Mouse (Mus musculus) pancreas, adult 10 weeks (tissue): Measurements from ENCODE around the gene Prdm12. TPM values are rescaled to one million over a fixed set of nuclear protein-coding genes. Genes with fewer than 3 reads are reported as not detected.

Experiments used
- polyA plus RNA-seq: library from polyadenylated mRNA; stranded (reverse); fragments of 350-450 nt; fragmentation: Illumina TruSeq; extraction: RNeasy Lipid Tissue Mini Kit (QIAGEN cat#74804); gene quantifications from one replicate; pipeline ENCODE4 v1.2.3, GENCODE M21; 2015; ENCODE audit warnings: low read depth, low replicate concordance; ENCODE audit not compliant: insufficient read depth

The Prdm12 gene
- polyA plus RNA-seq: not detected

GRCm38 (mm10) chr2:31639901-31640608 is at the start of gene Prdm12:
Gene Prdm12 (plus strand): TSS chr2:31640037.

GRCm38 (mm10) chr2:31670551-31671035 is 30.8 kb downstream of the Prdm12 start, which contains the start of gene Exosc2:
Gene Exosc2 (plus strand): TSS chr2:31670715.

GRCm38 (mm10) chr2:31688074-31688925 is 48.5 kb downstream of the Prdm12 start, which contains the start of gene Abl1:
Gene Abl1 (plus strand): TSS chr2:31688376.

Other genes starting within 250 kb of the Prdm12 start
- 7.6 TPM for gene Ass1, start 169.8 kb upstream of the Prdm12 start, polyA plus RNA-seq
- gene Fubp3, start 67.4 kb upstream of the Prdm12 start, polyA plus RNA-seq: 7.0 TPM
- 6.2 TPM for gene Exosc2, start 30.7 kb downstream of the Prdm12 start, polyA plus RNA-seq
- 7.9 TPM for gene Abl1, start 48.3 kb downstream of the Prdm12 start, polyA plus RNA-seq
- gene Qrfp, start 170.5 kb downstream of the Prdm12 start, polyA plus RNA-seq: not detected
- gene Fibcd1, start 206.0 kb downstream of the Prdm12 start, polyA plus RNA-seq: not detected
- 2.5 TPM for gene Lamc3, start 247.3 kb downstream of the Prdm12 start, polyA plus RNA-seq